Mouse (Mus musculus): ENCODE results near the gene Heg1. TPM values are rescaled to one million over a fixed set of nuclear protein-coding genes. Genes with fewer than 3 reads are reported as not detected.

Gene Heg1
- polyA plus RNA-seq, 1 experiment = 28.4 TPM

- no peak for DNase-seq
- TF ChIP-seq POLR2A (IDR thresholded peaks at IDR 0.05; ENCODE audit: low read depth, low read length) (no peak), CTCF (conservative IDR thresholded peaks at IDR 0.05; ENCODE audit: insufficient read depth, insufficient read length, low read depth, low read length) (no peak)
- no peak overlapping the region for H3K27ac ChIP-seq (ENCODE audit: insufficient read depth, low read depth, low read length)
- no peak overlapping the region for H3K4me3 ChIP-seq (ENCODE audit: insufficient read depth, low read depth, low read length)
- no peaks in the 10 kb centered on the region for H3K36me3 ChIP-seq (ENCODE audit: control insufficient read depth, insufficient read depth, low read length)
- 94% methylated on average over 4 of the region's 4 CpGs for WGBS
- no peaks in the 10 kb centered on the region for H3K4me1 ChIP-seq (ENCODE audit: control insufficient read depth, insufficient read depth, low read length)
- H3K27me3 ChIP-seq (replicated peaks; ENCODE audit: control insufficient read depth, insufficient read depth, low read length) = no peaks in the 10 kb centered on the region
These were observed 86.7 kb downstream of the Heg1 start for GRCm38 (mm10) chr16:33770778-33771454.

DNA sequence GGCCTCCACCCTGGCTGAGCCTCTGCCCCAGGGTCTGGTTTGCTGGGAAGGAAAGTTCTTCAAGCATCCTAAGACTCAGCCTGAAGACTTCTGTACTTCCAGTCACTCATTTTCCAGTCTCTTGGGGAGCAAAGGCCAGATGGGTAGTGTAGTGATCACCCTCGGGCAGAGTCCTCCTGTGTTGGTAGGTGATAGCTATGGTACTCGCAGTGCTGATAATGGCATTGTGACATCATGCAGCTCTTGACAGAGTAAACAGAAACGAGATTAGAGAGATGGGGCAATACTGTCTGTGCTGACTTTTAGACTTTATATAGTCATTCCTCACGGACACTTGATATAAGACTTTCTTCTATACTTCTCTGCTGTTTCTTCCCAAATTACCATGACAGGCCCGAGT lies 88.6 kb downstream of the Heg1 start:
- Histone ChIP-seq H3K36me3 (ENCODE audit: control insufficient read depth, insufficient read depth, low read length) (no peaks in the 10 kb centered on the region), H3K27ac (ENCODE audit: insufficient read depth, low read depth, low read length) (no peak overlapping the region), H3K4me3 (ENCODE audit: insufficient read depth, low read depth, low read length) (no peak overlapping the region), H3K4me1 (ENCODE audit: control insufficient read depth, insufficient read depth, low read length) (no peaks in the 10 kb centered on the region), H3K27me3 (replicated peaks; ENCODE audit: control insufficient read depth, insufficient read depth, low read length) (no peaks in the 10 kb centered on the region)
- TF ChIP-seq CTCF (conservative IDR thresholded peaks at IDR 0.05; ENCODE audit: insufficient read depth, insufficient read length, low read depth, low read length) (no peak), POLR2A (IDR thresholded peaks at IDR 0.05; ENCODE audit: low read depth, low read length) (no peak)
- WGBS = 91% methylated on average over 5 of the region's 5 CpGs
- DNase-seq = no peak

DNA sequence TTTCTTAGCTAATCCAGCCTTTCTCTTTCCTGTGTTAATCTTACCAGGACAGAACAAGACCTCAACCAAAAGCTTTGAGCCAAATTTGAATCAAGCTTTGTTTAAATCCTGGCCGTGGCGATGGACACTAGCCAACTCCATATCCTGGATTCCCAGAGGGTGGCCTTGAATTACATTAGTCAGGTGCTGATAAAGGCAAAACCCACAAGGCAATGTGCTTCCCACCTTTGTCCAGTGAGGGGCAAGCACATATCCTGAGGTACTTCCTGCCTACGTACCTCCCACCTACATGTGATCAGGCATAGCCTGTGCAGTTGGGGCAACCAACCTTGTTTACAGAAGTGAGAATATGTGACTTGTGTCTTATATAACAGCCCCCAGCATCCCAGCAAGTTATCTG lies 90.8 kb downstream of the Heg1 start:
- H3K4me1 ChIP-seq (ENCODE audit: control insufficient read depth, insufficient read depth, low read length) = no peaks in the 10 kb centered on the region
- WGBS = 74% methylated on average over 3 of the region's 3 CpGs
- no peak overlapping the region for H3K27ac ChIP-seq (ENCODE audit: insufficient read depth, low read depth, low read length)
- TF ChIP-seq CTCF (conservative IDR thresholded peaks at IDR 0.05; ENCODE audit: insufficient read depth, insufficient read length, low read depth, low read length) (no peak), POLR2A (IDR thresholded peaks at IDR 0.05; ENCODE audit: low read depth, low read length) (no peak)
- no peak overlapping the region for H3K4me3 ChIP-seq (ENCODE audit: insufficient read depth, low read depth, low read length)
- DNase-seq = no peak
- H3K36me3 ChIP-seq (ENCODE audit: control insufficient read depth, insufficient read depth, low read length) = no peaks in the 10 kb centered on the region
- no peaks in the 10 kb centered on the region for H3K27me3 ChIP-seq (replicated peaks; ENCODE audit: control insufficient read depth, insufficient read depth, low read length)

DNA sequence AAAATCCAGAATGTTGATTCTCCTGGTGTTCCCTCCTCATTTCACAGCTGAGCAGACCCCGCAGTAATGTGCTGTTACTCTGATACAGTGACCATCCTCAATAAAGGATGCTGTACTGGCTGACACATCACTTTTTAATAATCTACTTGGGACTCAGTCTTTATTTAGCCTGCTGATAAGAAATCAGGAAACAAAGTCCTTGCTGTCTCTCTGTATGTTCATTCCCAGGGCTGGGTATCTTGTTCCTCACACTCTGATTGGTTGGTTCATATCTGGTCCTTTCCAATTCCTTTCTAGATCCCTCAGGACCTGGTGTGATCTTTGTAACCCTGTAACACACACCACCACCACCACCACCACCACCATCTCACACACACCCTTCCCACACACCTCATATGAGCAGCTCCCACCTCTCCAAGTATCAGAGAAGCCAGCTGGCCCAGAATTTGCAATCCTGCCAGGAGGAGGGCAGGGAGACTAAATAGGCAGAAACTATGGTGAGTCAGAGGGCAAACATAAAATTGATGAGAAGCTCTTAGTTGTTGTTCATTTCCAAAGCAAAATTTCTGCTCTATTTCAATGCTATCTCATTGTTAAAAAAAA lies 91.7 kb downstream of the Heg1 start:
- DNase-seq = no peak

GRCm38 (mm10) chr16:33776766-33777529 lies 92.8 kb downstream of the Heg1 start:
- TF ChIP-seq POLR2A (IDR thresholded peaks at IDR 0.05; ENCODE audit: low read depth, low read length) (no peak), CTCF (conservative IDR thresholded peaks at IDR 0.05; ENCODE audit: insufficient read depth, insufficient read length, low read depth, low read length) (no peak)
- Histone ChIP-seq H3K27me3 (replicated peaks; ENCODE audit: control insufficient read depth, insufficient read depth, low read length) (no peaks in the 10 kb centered on the region), H3K27ac (ENCODE audit: insufficient read depth, low read depth, low read length) (no peak overlapping the region), H3K4me1 (ENCODE audit: control insufficient read depth, insufficient read depth, low read length) (no peaks in the 10 kb centered on the region), H3K4me3 (ENCODE audit: insufficient read depth, low read depth, low read length) (no peak overlapping the region), H3K36me3 (ENCODE audit: control insufficient read depth, insufficient read depth, low read length) (no peaks in the 10 kb centered on the region)
- no peak for DNase-seq
- WGBS = 69% methylated on average over 7 of the region's 7 CpGs

More for the DNA sequence above, 91.7 kb downstream of the Heg1 start:
- TF ChIP-seq POLR2A (IDR thresholded peaks at IDR 0.05; ENCODE audit: low read depth, low read length) = no peak
- TF ChIP-seq CTCF (conservative IDR thresholded peaks at IDR 0.05; ENCODE audit: insufficient read depth, insufficient read length, low read depth, low read length) = no peak
- Histone ChIP-seq H3K27ac (ENCODE audit: insufficient read depth, low read depth, low read length) (no peak overlapping the region), H3K36me3 (ENCODE audit: control insufficient read depth, insufficient read depth, low read length) (no peaks in the 10 kb centered on the region), H3K27me3 (replicated peaks; ENCODE audit: control insufficient read depth, insufficient read depth, low read length) (no peaks in the 10 kb centered on the region), H3K4me1 (ENCODE audit: control insufficient read depth, insufficient read depth, low read length) (no peaks in the 10 kb centered on the region), H3K4me3 (ENCODE audit: insufficient read depth, low read depth, low read length) (no peak overlapping the region)
- WGBS = 92% methylated on average over 1 of the region's 1 CpGs

DNA sequence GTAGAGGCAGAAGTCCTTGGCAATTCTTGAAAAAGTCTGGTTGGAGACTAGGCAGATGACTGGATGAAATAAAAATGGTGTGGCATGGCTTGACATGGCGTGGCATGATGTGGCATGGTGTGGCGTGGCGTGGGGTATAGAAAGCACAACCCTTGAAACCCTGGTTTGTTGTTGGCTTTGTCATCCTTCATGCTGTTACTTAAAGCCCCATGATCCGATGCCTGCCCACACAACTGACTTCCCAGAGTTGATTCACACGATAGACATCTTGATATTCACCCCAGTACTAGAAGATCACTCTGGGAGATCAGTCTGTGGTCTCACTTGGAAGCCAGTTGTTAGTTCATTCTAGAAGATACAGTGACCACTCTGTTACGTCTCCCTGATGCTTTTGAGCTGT lies 93.4 kb downstream of the Heg1 start:
- H3K4me1 ChIP-seq (ENCODE audit: control insufficient read depth, insufficient read depth, low read length) = no peaks in the 10 kb centered on the region
- 90% methylated on average over 6 of the region's 6 CpGs for WGBS
- H3K27ac ChIP-seq (ENCODE audit: insufficient read depth, low read depth, low read length) = no peak overlapping the region
- no peak overlapping the region for H3K4me3 ChIP-seq (ENCODE audit: insufficient read depth, low read depth, low read length)
- no peak for DNase-seq
- no peak for TF ChIP-seq CTCF (conservative IDR thresholded peaks at IDR 0.05; ENCODE audit: insufficient read depth, insufficient read length, low read depth, low read length)
- TF ChIP-seq POLR2A (IDR thresholded peaks at IDR 0.05; ENCODE audit: low read depth, low read length) = no peak
- H3K36me3 ChIP-seq (ENCODE audit: control insufficient read depth, insufficient read depth, low read length) = no peaks in the 10 kb centered on the region
- no peaks in the 10 kb centered on the region for H3K27me3 ChIP-seq (replicated peaks; ENCODE audit: control insufficient read depth, insufficient read depth, low read length)
